18 mouse cellular contexts compared by ENCODE assay signal in the genomic region with DNA sequence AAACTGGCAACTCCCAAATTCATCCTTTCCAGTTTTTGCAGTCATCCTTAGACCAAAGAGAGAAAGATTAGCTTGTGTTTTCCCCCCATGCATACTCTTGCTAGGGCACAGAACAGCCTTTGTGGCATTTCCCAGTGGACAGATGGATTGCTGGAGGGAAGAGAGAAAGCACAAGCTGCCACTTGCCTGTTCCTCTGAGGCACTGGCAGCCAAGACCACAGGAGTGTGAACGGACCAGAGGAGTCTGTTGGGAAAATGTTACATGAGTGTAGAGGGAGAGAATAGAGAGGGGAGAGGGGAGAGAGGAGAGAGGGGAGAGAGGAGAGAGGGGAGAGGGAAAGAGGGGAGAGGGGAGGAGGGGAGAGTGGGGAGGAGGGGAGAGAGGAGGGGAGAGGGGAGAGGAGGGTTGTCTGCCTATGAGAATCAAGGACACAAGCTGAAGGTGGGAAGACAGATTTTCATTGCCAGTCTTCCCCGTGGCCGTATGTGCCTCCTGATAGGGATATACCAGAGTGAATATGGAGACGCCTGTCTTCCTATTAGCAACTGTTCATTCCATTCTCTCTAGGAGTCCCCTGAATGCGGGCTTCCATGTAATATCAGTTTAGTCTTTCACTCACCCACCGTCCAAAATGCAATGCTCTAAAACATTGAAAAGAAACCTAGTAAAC. TPM values are rescaled to one million over a fixed set of nuclear protein-coding genes. Genes with fewer than 3 reads are reported as not detected.
DNase-seq lines count a peak whose midpoint lies in the region; ATAC-seq and TF ChIP-seq lines count a peak whose summit lies in the region.
"Had no signal": no experiment of that assay in that cellular context is flagged by ENCODE, and none has a peak within 500 bp of the region (broad histone marks: within the 10 kb centered on the region; RNA-seq: fewer than 3 reads in every experiment).

No protein-coding gene starts in this region.

- H3K27me3 ChIP-seq in hindbrain, postnatal 0 days (ENCODE audit: insufficient read depth, low read length) = no peaks in the 10 kb centered on the region
- H3K27me3 ChIP-seq: hindbrain, embryonic 15.5 days; limb, embryonic 13.5 days; megakaryocyte, embryonic 14.5 days; stomach, embryonic 15.5 days had no signal

- intact Hi-C loops in left cerebral cortex, postnatal 4 days (cut with DNase I) = no loop called here
- intact Hi-C loops in heart, postnatal 25 days (cut with DNase I) = no loop called here

- H3K36me3 ChIP-seq in hindbrain, postnatal 0 days (ENCODE audit: insufficient read depth, low read length) = no peaks in the 10 kb centered on the region
- H3K36me3 ChIP-seq: hindbrain, embryonic 15.5 days; limb, embryonic 13.5 days; stomach, embryonic 15.5 days had no signal

- H3K4me1 ChIP-seq in hindbrain, postnatal 0 days (ENCODE audit: insufficient read depth, low read length) = no peaks in the 10 kb centered on the region
- H3K4me1 ChIP-seq: hindbrain, embryonic 15.5 days; megakaryocyte, embryonic 14.5 days; stomach, embryonic 15.5 days had no signal

- no peak for TF ChIP-seq CTCF in hindbrain, postnatal 0 days (IDR thresholded peaks at IDR 0.05; ENCODE audit: low read depth)

- ATAC-seq in hindbrain, postnatal 0 days = peak; percentile 76

- 65% methylated on average over 6 of the region's 6 CpGs for WGBS in hindbrain, postnatal 0 days

- H3K27ac ChIP-seq in hindbrain, postnatal 0 days = no peak overlapping the region
- H3K27ac ChIP-seq: gastrocnemius, adult 2 months; hindbrain, embryonic 15.5 days; limb, embryonic 13.5 days; stomach, embryonic 15.5 days had no signal

- H3K9me3 ChIP-seq in hindbrain, postnatal 0 days (ENCODE audit: low read length) = no peaks in the 10 kb centered on the region
- H3K9me3 ChIP-seq: hindbrain, embryonic 15.5 days; limb, embryonic 13.5 days; megakaryocyte, embryonic 14.5 days; stomach, embryonic 15.5 days had no signal

- peak; percentile 55 for DNase-seq in left cerebral cortex, postnatal 4 days
- no peak for DNase-seq in left cerebral cortex, adult 8-10 months (ENCODE audit: low spot score in 2 of 2)
- DNase-seq in cerebellum, adult 11-12 months = peak; percentile 75
- DNase-seq in cerebellum, postnatal 25 days = peak; percentile 64 to 79
- peak; percentile 47 for DNase-seq in hindbrain, postnatal 0 days (ENCODE audit: low spot score)
- DNase-seq in kidney, postnatal 10 days = no peak
- no peak for DNase-seq in heart, postnatal 25 days (ENCODE audit: low spot score)
- no peak for DNase-seq in natural killer cell, adult 2 months (ENCODE audit: low spot score in 2 of 2)
- DNase-seq: gastrocnemius, adult 2 months; lung, embryonic 14.5 days; right cerebral cortex, postnatal 25 days had no signal

- H3K9ac ChIP-seq in hindbrain, postnatal 0 days (replicated peaks; ENCODE audit: low read length) = no peak overlapping the region
- H3K9ac ChIP-seq: hindbrain, embryonic 15.5 days; limb, embryonic 13.5 days; lung, embryonic 14.5 days; stomach, embryonic 15.5 days had no signal

- no peak overlapping the region for H3K4me2 ChIP-seq in hindbrain, postnatal 0 days (ENCODE audit: low read depth, low read length)
- H3K4me2 ChIP-seq: heart, embryonic 11.5 days; hindbrain, embryonic 15.5 days; limb, embryonic 13.5 days; lung, embryonic 14.5 days; stomach, embryonic 15.5 days had no signal

- no peak overlapping the region for H3K4me3 ChIP-seq in hindbrain, postnatal 0 days (ENCODE audit: low read length)
- H3K4me3 ChIP-seq: gastrocnemius, adult 2 months; hindbrain, embryonic 15.5 days; limb, embryonic 13.5 days; megakaryocyte, embryonic 14.5 days; stomach, embryonic 15.5 days had no signal

RNA-seq across cellular contexts. Expression of a gene that starts 27.1 kb away (rescaled TPM):
- not detected for total RNA-seq in left cerebral cortex, postnatal 4 days (2021)
- not detected for total RNA-seq in left cerebral cortex, adult 8-10 months (2022)
- total RNA-seq in hindbrain, postnatal 0 days (2014; rRNA removed) = not detected in 2 replicates
- 0.23 and 0.43 TPM in 2 replicates for polyA plus RNA-seq in hindbrain, postnatal 0 days (2015; fragmentation: Nextera tagmentation; extraction: Ambion mirVana)
- total RNA-seq in heart, postnatal 25 days (2021) = not detected
- total RNA-seq: gastrocnemius, adult 2 months; neutrophil, adult 5-6 weeks had no signal
- polyA plus RNA-seq: heart, embryonic 11.5 days; hindbrain, embryonic 15.5 days; kidney, embryonic 16.5 days; limb, embryonic 13.5 days; lung, embryonic 14.5 days; stomach, embryonic 15.5 days had no signal

RNA-seq across cellular contexts. Expression of a gene that starts 27.1 kb away (rescaled TPM):
- total RNA-seq in left cerebral cortex, postnatal 4 days (2021) = 10 to 100 TPM; 16.8 to 21.4 TPM
- total RNA-seq in left cerebral cortex, adult 8-10 months (2022) = 10 to 100 TPM; 21.4 to 27.8 (median 23.9) TPM
- total RNA-seq in hindbrain, postnatal 0 days (2014; rRNA removed) = 19.6 and 24.5 TPM in 2 replicates
- polyA plus RNA-seq in hindbrain, postnatal 0 days (2015; fragmentation: Nextera tagmentation; extraction: Ambion mirVana) = 16.5 and 20.2 TPM in 2 replicates
- total RNA-seq in heart, postnatal 25 days (2021) = 1 to 10 TPM; 4.9 to 6.9 TPM

Comparison
In these comparisons a context has a peak if more than half of its experiments do, and no peak if none do; other contexts are left out.
1. DNase-seq: peak in left cerebral cortex, postnatal 4 days (single experiment), cerebellum, adult 11-12 months (single experiment), cerebellum, postnatal 25 days (2 of 2) and hindbrain, postnatal 0 days (single experiment); none in left cerebral cortex, adult 8-10 months (0 of 2), kidney, postnatal 10 days (single experiment), heart, postnatal 25 days (single experiment) and natural killer cell, adult 2 months (0 of 2).